ENCODE assay signal across 13 mouse cellular contexts in genomic region chr7:123338351-123338750, GRCm38 (mm10). TPM values are rescaled to one million over a fixed set of nuclear protein-coding genes. Genes with fewer than 3 reads are reported as not detected.
A peak's percentile ranks its signal among the peaks of the same experiment; 100 is the strongest.
DNase-seq lines count a peak whose midpoint lies in the region; ATAC-seq and TF ChIP-seq lines count a peak whose summit lies in the region.
"Had no signal": no experiment of that assay in that cellular context is flagged by ENCODE, and none has a peak within 500 bp of the region (broad histone marks: within the 10 kb centered on the region; RNA-seq: fewer than 3 reads in every experiment).

No protein-coding gene starts in this region.

- H3K4me2 ChIP-seq in heart, embryonic 12.5 days = no peak overlapping the region
- no peak overlapping the region for H3K4me2 ChIP-seq in liver, embryonic 14.5 days (ENCODE audit: low read depth)
- H3K4me2 ChIP-seq: heart, embryonic 13.5 days had no signal

- no peak overlapping the region for H3K9ac ChIP-seq in heart, embryonic 12.5 days
- no peak overlapping the region for H3K9ac ChIP-seq in liver, embryonic 14.5 days (replicated peaks)
- H3K9ac ChIP-seq: heart, embryonic 13.5 days had no signal

- no peaks in the 10 kb centered on the region for H3K27me3 ChIP-seq in heart, embryonic 12.5 days (replicated peaks)
- H3K27me3 ChIP-seq in liver, embryonic 14.5 days (ENCODE audit: control insufficient read depth, insufficient read depth, low read length) = no peaks in the 10 kb centered on the region
- H3K27me3 ChIP-seq: heart, embryonic 13.5 days had no signal

- H3K4me1 ChIP-seq in heart, embryonic 12.5 days (replicated peaks) = peaks cover 71% of the 10 kb centered on the region
- H3K4me1 ChIP-seq in liver, embryonic 14.5 days (replicated peaks; ENCODE audit: control insufficient read depth in 2 of 2, insufficient read depth in 2 of 2, low read length in 1 of 2) = peaks cover 0 to 14% of the 10 kb centered on the region in 2 experiments; a peak in 3 of 4 replicates

- WGBS in heart, embryonic 12.5 days = 51% methylated on average over 8 of the region's 8 CpGs
- WGBS in liver, embryonic 14.5 days (ENCODE audit: insufficient replicate concordance) = 64% methylated on average over 8 of the region's 8 CpGs

- no peak for TF ChIP-seq EP300 in liver, embryonic 14.5 days (IDR thresholded peaks at IDR 0.05; ENCODE audit: low read depth)

- peak; percentile 50; the same call in 1 of the 2 replicates for ATAC-seq in heart, embryonic 12.5 days (ENCODE audit: insufficient number of reproducible peaks, low FRiP score)
- ATAC-seq in liver, embryonic 14.5 days (ENCODE audit: insufficient read depth) = peak; percentile 45; the same call in 1 of the 2 replicates
- no peak for ATAC-seq in erythroblast, adult 5-6 weeks (replicated peaks; ENCODE audit: low FRiP score, poor library complexity, severe bottlenecking)

- H3K9me3 ChIP-seq in heart, embryonic 12.5 days (replicated peaks) = no peaks in the 10 kb centered on the region
- H3K9me3 ChIP-seq in liver, embryonic 14.5 days (ENCODE audit: control insufficient read depth, low read length) = no peaks in the 10 kb centered on the region
- H3K9me3 ChIP-seq: heart, embryonic 13.5 days had no signal

- no peaks in the 10 kb centered on the region for H3K36me3 ChIP-seq in heart, embryonic 12.5 days
- no peaks in the 10 kb centered on the region for H3K36me3 ChIP-seq in liver, embryonic 14.5 days (replicated peaks; ENCODE audit: control insufficient read depth, insufficient read depth, low read depth)
- H3K36me3 ChIP-seq: heart, embryonic 13.5 days had no signal

- TF ChIP-seq CTCF in liver, embryonic 14.5 days (IDR thresholded peaks at IDR 0.05; ENCODE audit: low read depth) = peak; percentile 38; the same call in 1 of the 2 replicates

- no peak for DNase-seq in heart, adult 9 months (ENCODE audit: low spot score in 2 of 2)
- DNase-seq in ES-CJ7 (ENCODE audit: low read depth, low spot score) = peak; percentile 27
- DNase-seq in kidney, adult 9 months = peak; percentile 57
- DNase-seq in liver, embryonic 14.5 days (ENCODE audit: low read depth in 3 of 3, low spot score in 3 of 3) = no peak
- DNase-seq in cerebellum, adult 8-10 months = no peak
- DNase-seq in thymus, postnatal 25 days = no peak
- DNase-seq: cerebellum, postnatal 36 days; retina, postnatal 1 day; thymus, postnatal 4 days had no signal

- peak overlapping the region; percentile 6; the same call in 1 of the 2 replicates for H3K27ac ChIP-seq in heart, embryonic 12.5 days (ENCODE audit: poor library complexity, severe bottlenecking)
- no peak overlapping the region for H3K27ac ChIP-seq in liver, embryonic 14.5 days
- H3K27ac ChIP-seq: heart, embryonic 13.5 days had no signal

- H3K4me3 ChIP-seq in heart, embryonic 12.5 days = no peak overlapping the region
- no peak overlapping the region for H3K4me3 ChIP-seq in liver, embryonic 14.5 days (ENCODE audit: insufficient read depth in 1 of 2, low read depth in 2 of 2, low read length in 2 of 2)
- H3K4me3 ChIP-seq: erythroblast, embryonic 14.5 days; heart, embryonic 13.5 days had no signal

RNA-seq across cellular contexts. Expression of gene Lcmt1, which starts 31.2 kb away (rescaled TPM):
- 37.5 and 38.5 TPM in 2 replicates for polyA plus RNA-seq in heart, embryonic 12.5 days (2016; fragmentation: Nextera tagmentation; extraction: Ambion mirVana)
- 13.0 and 18.6 TPM in 2 replicates for polyA plus RNA-seq in liver, embryonic 14.5 days (2012; rRNA removed)
- 23.6 and 28.4 TPM in 2 replicates for polyA plus RNA-seq in liver, embryonic 14.5 days (2014; fragmentation: Nextera tagmentation; extraction: Ambion mirVana)
- 2.9 and 14.0 TPM in 2 replicates for total RNA-seq in erythroblast, adult 5-6 weeks (2015; ENCODE audit: low replicate concordance)
- total RNA-seq in erythroblast, adult 5-6 weeks (2017; ENCODE audit: low replicate concordance) = 7.8 and 18.0 TPM in 2 replicates

RNA-seq across cellular contexts. Expression of gene Arhgap17, which starts 31.4 kb away (rescaled TPM):
- 23.0 and 25.4 TPM in 2 replicates for polyA plus RNA-seq in heart, embryonic 12.5 days (2016; fragmentation: Nextera tagmentation; extraction: Ambion mirVana)
- 9.6 and 10.9 TPM in 2 replicates for polyA plus RNA-seq in liver, embryonic 14.5 days (2012; rRNA removed)
- polyA plus RNA-seq in liver, embryonic 14.5 days (2014; fragmentation: Nextera tagmentation; extraction: Ambion mirVana) = 10.2 and 12.6 TPM in 2 replicates
- total RNA-seq in erythroblast, adult 5-6 weeks (2015; ENCODE audit: low replicate concordance) = 16.5 and 24.5 TPM in 2 replicates
- total RNA-seq in erythroblast, adult 5-6 weeks (2017; ENCODE audit: low replicate concordance) = 5.4 and 7.2 TPM in 2 replicates

Comparison
In these comparisons a context has a peak if more than half of its experiments do, and no peak if none do; other contexts are left out.
1. DNase-seq: peak in ES-CJ7 (single experiment) and kidney, adult 9 months (single experiment); none in heart, adult 9 months (0 of 2), liver, embryonic 14.5 days (0 of 3), cerebellum, adult 8-10 months (single experiment) and thymus, postnatal 25 days (single experiment).